Mouse (Mus musculus) adrenal gland, adult 18-20 months (tissue): Measurements from ENCODE around the gene Osbpl7. TPM values are rescaled to one million over a fixed set of nuclear protein-coding genes. Genes with fewer than 3 reads are reported as not detected.

Source experiments
- DNase-seq, 2 experiments: peaks; one replicate each; pipeline ENCODE4 v3.0.0; 2021 to 2022; ENCODE audit warnings: low spot score in 2 of 2
- microRNA-seq, 2 experiments: library from miRNA; unstranded; fragments of <30 nt; microRNA quantifications; one replicate each; pipeline ENCODE4 v1.2.0; 2021; ENCODE audit warnings: borderline number of aligned reads in 2 of 2
- total RNA-seq, 2 experiments: library from RNA; stranded (reverse); gene quantifications; 1 replicate in 1 of 2; 2 replicates in 1 of 2; pipeline ENCODE4 v1.2.3; 2021

The Osbpl7 gene
- total RNA-seq, 2 experiments from 2014 or later, result 5.2 to 6.6 TPM

DNA sequence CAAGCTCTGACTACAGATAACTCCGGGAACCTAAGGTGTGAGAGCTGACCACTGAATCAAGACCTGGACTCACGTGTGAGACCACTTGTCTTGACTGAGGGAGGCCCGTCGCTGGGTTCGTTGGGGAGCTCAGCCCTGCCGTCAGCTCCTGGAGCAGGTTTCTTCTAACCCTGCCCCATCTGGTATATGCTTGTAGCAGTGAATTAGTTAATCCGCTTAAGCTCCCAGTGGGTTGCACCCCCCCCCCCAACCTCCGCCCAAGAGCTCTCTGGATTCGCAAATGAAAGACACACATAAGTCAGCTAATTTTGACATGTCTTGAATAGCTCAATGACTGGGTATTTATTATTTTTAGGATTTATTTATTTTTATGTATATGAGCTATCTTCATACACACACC lies 29.9 kb downstream of the Osbpl7 start:
- no peak for DNase-seq

DNA sequence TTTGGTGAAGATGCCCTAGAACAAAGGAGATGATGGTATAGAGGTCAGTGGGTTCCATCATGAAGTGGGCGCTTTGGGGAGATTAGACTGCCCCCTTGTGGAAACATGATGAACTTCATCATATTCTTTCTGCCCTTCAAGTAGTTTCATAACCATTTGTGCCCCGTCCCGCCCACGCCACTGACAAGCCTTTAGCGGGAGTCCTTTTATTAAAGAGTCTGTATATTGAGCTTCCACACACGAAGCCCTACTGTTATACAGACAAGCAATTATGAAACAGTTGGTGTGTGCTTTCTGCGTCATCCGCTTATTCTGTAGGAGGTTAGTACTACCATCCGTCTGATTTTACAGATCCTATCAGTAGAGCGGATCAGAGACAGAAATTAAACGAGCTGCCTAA lies 32.5 kb downstream of the Osbpl7 start:
- peak; percentile 40 to 43 for DNase-seq

GRCm38 (mm10) chr11:97083401-97084140 lies 33.1 kb downstream of the Osbpl7 start:
- peak in 1 of 2 experiments; percentile 42 for DNase-seq

GRCm38 (mm10) chr11:97084821-97085505 lies 34.5 kb downstream of the Osbpl7 start:
- no peak for DNase-seq

GRCm38 (mm10) chr11:97086365-97086764 lies 35.9 kb downstream of the Osbpl7 start:
- DNase-seq, result no peak

DNA sequence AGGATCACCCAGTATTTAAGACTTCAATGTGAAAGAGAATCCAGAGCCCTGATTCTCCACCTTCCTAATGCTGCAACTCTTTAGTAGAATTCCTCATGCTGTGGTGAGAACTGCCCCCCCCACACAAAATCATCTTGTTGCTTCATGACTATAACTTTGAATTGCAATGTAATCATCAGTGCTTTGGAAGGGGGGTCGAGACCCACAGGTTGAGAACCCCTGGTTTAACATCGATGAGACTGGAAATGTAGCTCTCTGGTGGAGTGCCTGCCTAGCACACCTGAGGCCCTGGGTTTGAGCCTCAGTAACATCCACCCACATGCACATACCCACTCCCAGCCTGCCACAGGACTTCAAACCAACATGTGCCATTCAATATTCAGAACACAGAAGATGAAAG lies 44.2 kb downstream of the Osbpl7 start:
- DNase-seq, result no peak

GRCm38 (mm10) chr11:97098791-97099190 lies 48.4 kb downstream of the Osbpl7 start:
- DNase-seq, result no peak

DNA sequence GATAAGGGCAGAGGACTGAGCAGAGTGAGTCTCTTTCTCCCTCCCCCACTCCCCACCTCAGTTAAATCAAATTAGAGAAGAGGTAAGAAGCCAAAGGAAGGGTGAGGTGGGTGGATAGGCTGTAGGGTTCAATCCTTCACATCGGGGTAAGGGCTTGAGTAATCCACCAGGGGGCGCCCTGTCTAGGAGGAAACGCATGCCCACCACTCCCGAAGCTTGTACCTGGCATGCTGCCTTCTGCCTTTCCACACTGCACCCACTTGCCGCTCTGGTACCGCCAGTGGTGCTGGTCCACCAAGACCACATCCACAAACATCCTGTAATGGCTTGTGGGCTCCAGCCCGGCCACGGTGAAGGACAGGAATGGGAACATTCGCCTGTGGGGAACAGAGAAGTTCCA lies 51.3 kb downstream of the Osbpl7 start:
- DNase-seq, result peak; percentile 69 to 79

GRCm38 (mm10) chr11:97103163-97104090 lies 53.0 kb downstream of the Osbpl7 start:
- DNase-seq, result no peak

DNA sequence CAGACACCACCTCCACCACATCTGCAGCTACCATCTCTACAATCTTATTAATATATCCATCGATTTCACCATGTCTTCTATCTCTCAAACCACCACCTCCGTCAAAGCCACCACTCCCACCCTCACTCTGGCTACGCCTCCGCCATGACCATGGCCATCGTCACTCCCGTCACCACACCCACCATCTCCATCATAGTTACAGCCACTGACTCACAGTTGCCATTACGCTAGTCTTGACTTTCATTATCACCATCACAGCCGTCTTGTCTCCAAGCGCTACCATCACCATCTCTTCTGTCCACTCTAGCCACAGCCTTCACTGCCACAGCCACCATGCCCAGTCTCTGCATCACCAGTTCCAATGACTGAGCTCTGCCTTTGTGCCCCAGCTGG lies 53.7 kb downstream of the Osbpl7 start:
- DNase-seq, result no peak

- no peak for DNase-seq
Measured at GRCm38 (mm10) chr11:97108976-97109375, 58.5 kb downstream of the Osbpl7 start.

DNA sequence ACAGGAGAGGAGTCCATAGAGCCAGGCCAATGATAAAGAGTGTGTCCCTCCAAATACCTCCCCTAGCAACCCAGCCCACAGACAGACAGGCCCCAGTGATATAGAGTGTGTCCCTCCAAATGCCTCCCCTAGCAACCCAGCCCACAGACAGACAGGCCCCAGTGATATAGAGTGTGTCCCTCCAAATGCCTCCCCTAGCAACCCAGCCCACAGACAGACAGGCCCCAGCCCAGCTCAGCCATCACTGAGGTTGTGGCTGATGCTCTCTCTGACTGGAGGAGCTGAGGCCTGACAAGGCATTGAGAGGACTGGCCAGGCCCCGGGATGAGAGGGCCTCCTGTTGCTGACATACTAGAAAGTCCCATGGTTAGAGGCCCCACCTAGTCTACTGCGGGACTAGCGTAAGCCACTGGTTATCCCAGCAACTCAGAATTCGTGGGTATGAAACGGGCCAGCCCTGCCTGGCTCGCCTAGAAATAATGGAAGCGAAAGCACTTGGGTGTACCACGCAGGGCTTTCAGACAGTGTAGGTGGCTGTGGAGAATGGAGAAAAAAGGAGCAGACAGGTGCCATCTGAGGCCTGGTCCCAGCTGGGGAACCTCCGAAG lies 62.2 kb downstream of the Osbpl7 start:
- no peak for DNase-seq

DNA sequence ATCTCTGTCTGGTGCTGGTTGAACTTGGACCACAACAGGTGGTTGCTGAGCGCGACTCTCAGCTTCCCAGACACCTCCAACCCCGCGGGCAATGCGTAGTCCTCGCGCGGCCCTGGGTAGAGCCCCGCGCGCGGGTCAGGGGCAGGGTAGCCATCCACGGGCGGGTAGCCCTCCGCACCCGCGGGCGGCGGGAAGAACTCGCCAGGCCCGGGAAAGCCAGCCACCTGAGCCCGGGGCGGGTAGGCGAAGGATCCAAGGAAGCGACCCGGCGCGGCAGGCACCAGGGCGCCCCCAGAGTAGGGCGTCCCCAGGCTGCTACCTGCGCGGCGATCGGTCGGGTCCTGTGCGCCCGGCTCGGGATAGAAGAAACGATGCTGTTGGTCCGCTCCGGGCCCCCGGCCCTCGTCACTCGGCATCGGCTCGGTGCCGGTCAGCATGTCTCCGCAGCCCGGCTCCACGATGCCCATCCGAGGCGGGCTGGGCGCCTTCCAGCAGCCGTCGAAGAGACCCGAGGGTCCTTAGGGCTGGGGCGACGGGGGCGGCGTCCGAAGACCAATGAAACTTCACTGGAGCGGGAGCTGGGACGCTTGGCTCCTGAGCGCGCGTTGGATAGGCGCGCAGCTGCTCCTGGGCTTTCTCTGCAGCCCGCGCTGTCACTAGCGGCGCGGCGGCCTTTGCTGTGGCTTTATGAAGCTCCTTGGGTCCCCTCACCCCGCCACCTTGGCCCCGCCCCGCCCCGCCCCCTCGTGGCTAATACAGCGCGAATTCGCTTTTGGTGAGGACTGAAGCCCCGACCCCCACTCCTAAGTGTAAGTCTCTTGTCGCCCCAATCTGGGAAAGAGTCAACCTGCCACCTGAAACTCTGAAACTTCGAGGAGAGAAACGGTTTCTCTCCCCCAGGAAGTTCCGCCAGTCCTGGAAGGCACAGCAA lies 64.5 kb downstream of the Osbpl7 start, which contains the start of gene Tbx21:
Tbx21 (minus strand) TSS at position 661 of the 931 bp plus-strand sequence.
- no peak for DNase-seq

GRCm38 (mm10) chr11:97115797-97116196 lies 65.4 kb downstream of the Osbpl7 start:
- no peak for DNase-seq

Small RNAs within 50 kb of the gene (microRNA-seq; reads per million reads assigned to microRNA genes)
- gene Mir8103, result 1.8 to 1.9 reads per million in 2 experiments

Other genes with a start within 250 kb of the Osbpl7 start
- 100 to 1,000 TPM; 458 to 704 TPM for gene Nfe2l1, start 220.7 kb upstream of the Osbpl7 start, total RNA-seq
- gene Copz2, start 200.8 kb upstream of the Osbpl7 start, total RNA-seq, result 10 to 100 TPM; 56.5 to 60.6 TPM
- gene Cdk5rap3, start 134.1 kb upstream of the Osbpl7 start, total RNA-seq, result 10 to 100 TPM; 44.6 to 45.4 TPM
- under 1 TPM; 0.23 to 0.90 TPM for gene Prr15l, start 122.5 kb upstream of the Osbpl7 start, total RNA-seq
- gene Pnpo, start 106.6 kb upstream of the Osbpl7 start, total RNA-seq, result 10 to 100 TPM; 28.4 to 36.6 TPM
- 10 to 100 TPM; 13.4 to 15.1 TPM for gene Sp2, start 67.7 kb upstream of the Osbpl7 start, total RNA-seq
- under 1 TPM; 0.06 to 0.13 TPM for gene Sp6, start 37.2 kb upstream of the Osbpl7 start, total RNA-seq
- 10 to 100 TPM; 14.6 to 16.8 TPM for gene Scrn2, start 20.7 kb upstream of the Osbpl7 start, total RNA-seq
- under 1 TPM; 0.60 to 0.74 TPM for gene Lrrc46, start 9.2 kb upstream of the Osbpl7 start, total RNA-seq
- 100 to 1,000 TPM; 128 to 134 TPM for gene Mrpl10, start 9.1 kb upstream of the Osbpl7 start, total RNA-seq
- gene Tbx21, start 64.7 kb downstream of the Osbpl7 start, total RNA-seq, result under 1 TPM; 0.27 to 0.54 TPM
- gene Tbkbp1, start 100.9 kb downstream of the Osbpl7 start, total RNA-seq, result 10 to 100 TPM; 11.7 to 16.2 TPM
- 100 to 1,000 TPM; 104 to 120 TPM for gene Kpnb1, start 137.3 kb downstream of the Osbpl7 start, total RNA-seq
- gene Npepps, start 230.0 kb downstream of the Osbpl7 start, total RNA-seq, result 10 to 100 TPM; 72.7 to 88.5 TPM